Mouse (Mus musculus) left cerebral cortex, adult 18-20 months (tissue): ENCODE measurements at regions not wholly inside any gene's neighbourhood (a gene's known extent, or its start where the extent isn't known, plus 50 kb on each side); places are given as distances from the start of the nearest gene placed in this dataset.

Source experiments
- DNase-seq, 2 experiments: peaks; one replicate each; pipeline ENCODE4 v3.0.0; 2021 to 2022; ENCODE audit warnings: low spot score in 2 of 2, mixed read lengths in 1 of 2

- DNase-seq: peak; percentile 20 to 27
Observed at GRCm38 (mm10) chr2:174532671-174533363, 59.9 kb upstream of the Prelid3b start.

- DNase-seq: no peak
Observed at GRCm38 (mm10) chr2:174540717-174541116, 67.8 kb upstream of the Prelid3b start.

GRCm38 (mm10) chr2:174547207-174547606 is 74.3 kb upstream of the Prelid3b start:
- DNase-seq: no peak

GRCm38 (mm10) chr2:174547701-174548100 is 74.8 kb upstream of the Prelid3b start:
- no peak for DNase-seq

- DNase-seq: no peak
Observed at GRCm38 (mm10) chr2:174548776-174549175, 75.9 kb upstream of the Prelid3b start.

GRCm38 (mm10) chr2:174555778-174556177 is 82.9 kb upstream of the Prelid3b start:
- no peak for DNase-seq

- DNase-seq: no peak
Observed at GRCm38 (mm10) chr2:174561828-174562429, 81.4 kb upstream of the Zfp831 start.

- DNase-seq: no peak
Observed at GRCm38 (mm10) chr2:174563917-174564316, 79.4 kb upstream of the Zfp831 start.

- no peak for DNase-seq
Observed at GRCm38 (mm10) chr2:174564817-174565216, 78.5 kb upstream of the Zfp831 start.

GRCm38 (mm10) chr2:174565891-174566290 is 77.4 kb upstream of the Zfp831 start:
- no peak for DNase-seq

GRCm38 (mm10) chr2:174566752-174567151 is 76.6 kb upstream of the Zfp831 start:
- DNase-seq: no peak

GRCm38 (mm10) chr2:174574804-174575507 is 68.4 kb upstream of the Zfp831 start:
- no peak for DNase-seq

- DNase-seq: no peak
Observed at GRCm38 (mm10) chr2:174575546-174575945, 67.8 kb upstream of the Zfp831 start.

GRCm38 (mm10) chr2:174580906-174581703 is 62.2 kb upstream of the Zfp831 start:
- DNase-seq: no peak

GRCm38 (mm10) chr2:174584272-174584671 is 59.1 kb upstream of the Zfp831 start:
- peak; percentile 34 to 55 for DNase-seq
